Mouse (Mus musculus): ENCODE results near the gene Tril. TPM values are rescaled to one million over a fixed set of nuclear protein-coding genes. Genes with fewer than 3 reads are reported as not detected.

The Tril gene
- polyA plus RNA-seq, 1 experiment from 2014 or later, result 77.7 TPM

DNA sequence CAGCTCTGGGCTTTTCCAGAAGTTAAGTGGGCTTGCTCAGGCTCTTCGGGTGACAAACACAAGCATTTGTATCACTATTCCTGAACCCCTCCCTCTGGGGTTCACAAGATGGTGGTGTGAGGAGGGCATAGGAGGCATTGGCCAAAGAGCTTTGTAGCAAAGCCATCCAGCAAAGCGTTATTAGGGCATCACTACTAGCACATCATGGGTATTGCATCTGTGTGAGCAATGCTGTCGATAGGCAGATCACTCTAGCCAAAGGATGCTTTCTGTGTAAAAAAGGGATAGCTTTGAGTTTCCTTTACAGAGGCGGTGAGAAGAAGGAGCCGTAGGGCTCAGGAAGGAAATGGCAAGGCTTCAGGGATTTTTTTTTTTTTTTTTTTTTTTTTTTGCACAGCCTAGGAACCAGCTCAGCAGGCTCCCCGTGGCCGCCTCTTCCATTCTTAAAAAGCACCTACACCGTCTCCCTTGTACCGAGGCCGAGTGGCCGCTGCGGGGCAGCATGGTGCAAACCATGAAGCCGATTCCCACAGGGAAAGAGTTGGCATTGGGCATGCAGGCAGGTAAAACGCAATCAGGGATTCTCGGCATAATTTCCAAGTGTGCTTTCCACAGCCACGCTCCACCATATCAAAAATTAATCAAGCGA, 26.2 kb downstream of the Tril start:
- H3K36me3 ChIP-seq (ENCODE audit: insufficient read depth, low read length), result no peaks in the 10 kb centered on the region
- no peaks in the 10 kb centered on the region for H3K27me3 ChIP-seq (ENCODE audit: insufficient read depth, low read length)
- no peak overlapping the region for H3K4me3 ChIP-seq (replicated peaks; ENCODE audit: low read depth, low read length)
- DNase-seq (ENCODE audit: low spot score), result peak; percentile 86
- 12% methylated on average over 17 of the region's 17 CpGs for WGBS
- no peaks in the 10 kb centered on the region for H3K9me3 ChIP-seq (replicated peaks; ENCODE audit: low read length)
- no peaks in the 10 kb centered on the region; the same call in 1 of the 2 replicates for H3K4me1 ChIP-seq (replicated peaks; ENCODE audit: insufficient read depth, low read length)
- 0 out of 2 replicates have a peak, but pooled peaks have one; percentile 36 for ATAC-seq (replicated peaks; ENCODE audit: low FRiP score, low read depth)
- TF ChIP-seq CTCF (IDR thresholded peaks at IDR 0.05; ENCODE audit: low read depth), result peak; percentile 87
- no peak overlapping the region for H3K27ac ChIP-seq
- peak overlapping the region; percentile 40; the same call in 1 of the 2 replicates for H3K4me2 ChIP-seq (ENCODE audit: low read length)
- no peak overlapping the region for H3K9ac ChIP-seq (ENCODE audit: low read depth, low read length)

DNA sequence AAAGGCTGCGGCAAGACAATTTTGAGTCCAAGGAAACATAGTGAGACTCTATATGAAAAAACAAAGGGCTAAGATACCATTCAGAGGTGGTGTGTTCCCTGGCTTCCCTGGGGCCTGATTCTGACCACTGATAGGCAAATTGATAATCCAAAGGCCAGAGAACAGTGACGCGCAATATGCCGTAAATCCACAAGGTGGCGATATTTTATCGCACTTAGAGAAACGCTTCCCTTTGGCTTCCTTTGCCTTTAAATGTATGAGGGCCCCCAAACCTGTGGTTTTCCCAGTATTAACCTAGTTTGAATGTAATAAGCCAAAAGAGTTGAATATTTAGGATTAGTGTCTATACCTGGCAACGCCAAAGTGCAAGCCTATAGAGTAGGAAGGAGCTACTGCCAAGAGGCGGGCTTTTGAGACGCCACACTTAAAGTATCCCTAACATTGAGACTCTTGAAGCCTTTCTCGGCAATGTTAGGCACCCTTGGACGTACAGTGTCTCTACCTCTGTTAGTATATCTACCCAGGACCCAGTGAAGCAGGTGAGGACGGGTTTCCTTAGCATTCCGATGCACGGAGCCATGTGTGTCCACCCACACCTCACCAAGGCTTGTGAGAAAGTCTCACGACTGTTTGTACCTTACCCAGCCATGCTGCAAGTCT, 37.6 kb downstream of the Tril start:
- H3K9me3 ChIP-seq (replicated peaks; ENCODE audit: low read length), result no peaks in the 10 kb centered on the region
- no peaks in the 10 kb centered on the region for H3K4me1 ChIP-seq (replicated peaks; ENCODE audit: insufficient read depth, low read length)
- no peak overlapping the region for H3K27ac ChIP-seq
- TF ChIP-seq CTCF (IDR thresholded peaks at IDR 0.05; ENCODE audit: low read depth), result peak; percentile 96
- no peak for ATAC-seq (replicated peaks; ENCODE audit: low FRiP score, low read depth)
- H3K36me3 ChIP-seq (ENCODE audit: insufficient read depth, low read length), result no peaks in the 10 kb centered on the region
- H3K4me3 ChIP-seq (replicated peaks; ENCODE audit: low read depth, low read length), result no peak overlapping the region
- WGBS, result 42% methylated on average over 16 of the region's 16 CpGs
- DNase-seq (ENCODE audit: low spot score), result peak; percentile 85
- no peak overlapping the region for H3K9ac ChIP-seq (ENCODE audit: low read depth, low read length)
- no peaks in the 10 kb centered on the region for H3K27me3 ChIP-seq (ENCODE audit: insufficient read depth, low read length)
- no peak overlapping the region for H3K4me2 ChIP-seq (ENCODE audit: low read length)

DNA sequence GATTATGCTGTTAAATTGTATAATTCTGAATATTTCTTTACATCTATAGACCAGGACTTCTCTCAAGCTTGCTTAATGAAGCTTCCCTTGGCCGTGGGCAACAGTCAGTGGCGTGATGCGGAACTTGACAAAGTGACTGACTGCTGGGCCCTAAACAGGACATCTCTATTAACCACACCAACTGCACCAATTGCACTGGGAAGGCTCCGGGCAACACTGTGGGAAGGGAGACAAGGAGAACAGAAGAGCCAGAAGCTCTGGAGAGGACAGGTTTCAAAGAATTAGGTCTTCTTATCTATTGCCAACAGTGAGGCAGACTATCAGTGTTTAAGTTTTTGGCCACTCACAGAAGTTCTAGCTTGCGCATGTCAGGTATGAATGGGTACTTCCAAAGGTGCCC, 38.4 kb downstream of the Tril start:
- no peak for ATAC-seq (replicated peaks; ENCODE audit: low FRiP score, low read depth)
- Histone ChIP-seq H3K27me3 (ENCODE audit: insufficient read depth, low read length) (no peaks in the 10 kb centered on the region), H3K27ac (no peak overlapping the region), H3K4me1 (replicated peaks; ENCODE audit: insufficient read depth, low read length) (no peaks in the 10 kb centered on the region), H3K4me3 (replicated peaks; ENCODE audit: low read depth, low read length) (no peak overlapping the region), H3K9ac (ENCODE audit: low read depth, low read length) (no peak overlapping the region), H3K4me2 (ENCODE audit: low read length) (no peak overlapping the region), H3K9me3 (replicated peaks; ENCODE audit: low read length) (no peaks in the 10 kb centered on the region), H3K36me3 (ENCODE audit: insufficient read depth, low read length) (no peaks in the 10 kb centered on the region)
- WGBS, result 88% methylated on average over 5 of the region's 5 CpGs
- no peak for TF ChIP-seq CTCF (IDR thresholded peaks at IDR 0.05; ENCODE audit: low read depth)
- no peak for DNase-seq (ENCODE audit: low spot score)

DNA sequence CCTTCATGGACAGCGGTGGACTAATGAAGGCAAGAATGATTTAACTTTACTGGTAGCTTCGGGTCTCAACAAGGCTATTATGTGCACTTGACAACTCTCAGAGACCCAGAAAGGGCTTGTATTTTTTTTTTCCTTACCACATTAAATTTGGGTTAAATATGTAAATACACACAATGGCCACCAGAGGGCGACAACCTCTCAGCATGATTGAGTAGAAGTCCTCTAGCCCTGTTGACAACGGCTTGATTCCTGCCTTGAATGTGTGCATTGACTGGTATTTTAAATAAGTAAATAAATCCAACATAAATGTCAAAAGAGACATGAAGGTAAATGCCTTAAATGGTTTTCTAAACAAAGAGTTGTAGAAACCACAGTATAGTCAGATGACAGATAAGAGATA, 39.5 kb downstream of the Tril start:
- 7% methylated on average over 4 of the region's 4 CpGs for WGBS
- H3K9ac ChIP-seq (ENCODE audit: low read depth, low read length), result no peak overlapping the region

DNA sequence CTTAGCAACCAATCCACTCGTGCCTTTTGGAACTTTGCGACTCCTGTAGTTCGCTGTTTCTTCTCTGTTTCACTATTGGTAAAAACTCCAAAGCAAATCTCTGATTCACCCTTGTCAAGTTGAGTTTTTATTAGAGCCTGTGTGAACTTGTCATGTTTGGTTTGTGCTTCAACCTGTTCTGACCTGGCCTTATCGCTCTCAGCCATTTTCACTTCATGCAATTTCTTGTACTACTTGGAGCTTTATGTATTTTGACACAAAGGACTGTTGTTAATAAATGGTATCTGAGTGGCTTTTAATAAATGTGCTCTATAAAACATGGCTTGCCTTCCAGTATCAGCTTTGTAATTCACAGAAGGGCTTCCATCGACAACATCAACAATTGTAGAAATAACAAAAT, 40.6 kb downstream of the Tril start:
- H3K27me3 ChIP-seq (ENCODE audit: insufficient read depth, low read length), result no peaks in the 10 kb centered on the region
- H3K9me3 ChIP-seq (replicated peaks; ENCODE audit: low read length), result no peaks in the 10 kb centered on the region
- no peaks in the 10 kb centered on the region for H3K36me3 ChIP-seq (ENCODE audit: insufficient read depth, low read length)
- no peaks in the 10 kb centered on the region for H3K4me1 ChIP-seq (replicated peaks; ENCODE audit: insufficient read depth, low read length)
- H3K9ac ChIP-seq (ENCODE audit: low read depth, low read length), result no peak overlapping the region
- no peak overlapping the region for H3K4me2 ChIP-seq (ENCODE audit: low read length)
- no peak for TF ChIP-seq CTCF (IDR thresholded peaks at IDR 0.05; ENCODE audit: low read depth)
- DNase-seq (ENCODE audit: low spot score), result no peak
- no peak for ATAC-seq (replicated peaks; ENCODE audit: low FRiP score, low read depth)
- no peak overlapping the region for H3K27ac ChIP-seq
- 86% methylated on average over 5 of the region's 5 CpGs for WGBS
- no peak overlapping the region for H3K4me3 ChIP-seq (replicated peaks; ENCODE audit: low read depth, low read length)

More for the DNA sequence above, 39.5 kb downstream of the Tril start:
- peak; percentile 86 for DNase-seq (ENCODE audit: low spot score)
- Histone ChIP-seq H3K4me3 (replicated peaks; ENCODE audit: low read depth, low read length) (no peak overlapping the region), H3K27ac (no peak overlapping the region), H3K27me3 (ENCODE audit: insufficient read depth, low read length) (no peaks in the 10 kb centered on the region), H3K4me1 (replicated peaks; ENCODE audit: insufficient read depth, low read length) (no peaks in the 10 kb centered on the region), H3K36me3 (ENCODE audit: insufficient read depth, low read length) (no peaks in the 10 kb centered on the region), H3K4me2 (ENCODE audit: low read length) (no peak overlapping the region), H3K9me3 (replicated peaks; ENCODE audit: low read length) (no peaks in the 10 kb centered on the region)
- peak; percentile 98 for TF ChIP-seq CTCF (IDR thresholded peaks at IDR 0.05; ENCODE audit: low read depth)
- no peak for ATAC-seq (replicated peaks; ENCODE audit: low FRiP score, low read depth)

DNA sequence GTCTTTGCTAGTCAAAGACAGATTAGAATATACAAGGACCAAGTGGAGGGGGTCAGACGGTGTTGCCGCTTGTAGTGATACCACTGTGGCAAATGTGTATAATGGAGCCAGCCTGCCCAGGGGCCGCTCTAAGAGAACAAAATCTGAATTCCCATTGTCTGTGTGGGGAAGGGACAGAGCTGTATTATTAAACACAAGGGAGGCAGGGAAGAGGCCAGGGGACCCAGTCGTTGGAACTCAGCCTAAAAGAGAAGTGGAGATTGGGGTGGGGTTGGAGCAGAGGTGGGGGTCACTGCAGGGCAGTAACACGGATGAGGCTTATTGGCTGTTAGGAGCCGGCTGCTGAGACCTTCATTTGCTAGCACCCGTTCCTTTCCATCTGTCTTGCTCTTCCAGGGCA, 41.1 kb downstream of the Tril start:
- no peaks in the 10 kb centered on the region for H3K4me1 ChIP-seq (replicated peaks; ENCODE audit: insufficient read depth, low read length)
- no peaks in the 10 kb centered on the region for H3K27me3 ChIP-seq (ENCODE audit: insufficient read depth, low read length)
- H3K9me3 ChIP-seq (replicated peaks; ENCODE audit: low read length), result no peaks in the 10 kb centered on the region
- TF ChIP-seq CTCF (IDR thresholded peaks at IDR 0.05; ENCODE audit: low read depth), result no peak
- H3K9ac ChIP-seq (ENCODE audit: low read depth, low read length), result no peak overlapping the region
- no peak for ATAC-seq (replicated peaks; ENCODE audit: low FRiP score, low read depth)
- H3K36me3 ChIP-seq (ENCODE audit: insufficient read depth, low read length), result no peaks in the 10 kb centered on the region
- no peak overlapping the region for H3K4me3 ChIP-seq (replicated peaks; ENCODE audit: low read depth, low read length)
- no peak overlapping the region for H3K27ac ChIP-seq
- no peak overlapping the region for H3K4me2 ChIP-seq (ENCODE audit: low read length)
- no peak for DNase-seq (ENCODE audit: low spot score)
- WGBS, result 66% methylated on average over 7 of the region's 7 CpGs
